Mouse (Mus musculus): ENCODE data around the gene Retsat.

The Retsat gene

GRCm38 (mm10) chr6:72597956-72598753 is at the start of gene Retsat, which contains the start of gene Elmod3:
Retsat (plus strand) TSS chr6:72598475.
Elmod3 (minus strand) TSS chr6:72598413.
- DNase-seq (ENCODE audit: low spot score in 2 of 2), result peak; percentile 63 to 80

- no peak for DNase-seq (ENCODE audit: low spot score in 2 of 2)
Observed at GRCm38 (mm10) chr6:72549041-72549580, 49.2 kb upstream of the Retsat start.

GRCm38 (mm10) chr6:72550025-72550424 is 48.2 kb upstream of the Retsat start:
- no peak for DNase-seq (ENCODE audit: low spot score in 2 of 2)

- DNase-seq (ENCODE audit: low spot score in 2 of 2), result no peak
Observed at GRCm38 (mm10) chr6:72550503-72551100, 47.7 kb upstream of the Retsat start.

GRCm38 (mm10) chr6:72552171-72553078 is 45.9 kb upstream of the Retsat start:
- peak in 1 of 2 experiments; percentile 29 for DNase-seq (ENCODE audit: low spot score in 2 of 2)

- DNase-seq (ENCODE audit: low spot score in 2 of 2), result no peak
Observed at GRCm38 (mm10) chr6:72553079-72553412, 45.2 kb upstream of the Retsat start.

GRCm38 (mm10) chr6:72560801-72561200 is 37.5 kb upstream of the Retsat start:
- no peak for DNase-seq (ENCODE audit: low spot score in 2 of 2)

GRCm38 (mm10) chr6:72562486-72562885 is 35.8 kb upstream of the Retsat start:
- no peak for DNase-seq (ENCODE audit: low spot score in 2 of 2)

GRCm38 (mm10) chr6:72562894-72563293 is 35.4 kb upstream of the Retsat start:
- no peak for DNase-seq (ENCODE audit: low spot score in 2 of 2)

GRCm38 (mm10) chr6:72565506-72565905 is 32.8 kb upstream of the Retsat start:
- DNase-seq (ENCODE audit: low spot score in 2 of 2), result no peak

- DNase-seq (ENCODE audit: low spot score in 2 of 2), result peak; percentile 86 to 94
Observed at GRCm38 (mm10) chr6:72566044-72566443, 32.2 kb upstream of the Retsat start.

- no peak for DNase-seq (ENCODE audit: low spot score in 2 of 2)
Observed at GRCm38 (mm10) chr6:72567508-72567907, 30.8 kb upstream of the Retsat start.

- no peak for DNase-seq (ENCODE audit: low spot score in 2 of 2)
Observed at GRCm38 (mm10) chr6:72568736-72569135, 29.5 kb upstream of the Retsat start.

- no peak for DNase-seq (ENCODE audit: low spot score in 2 of 2)
Observed at GRCm38 (mm10) chr6:72570644-72571397, 27.5 kb upstream of the Retsat start.

GRCm38 (mm10) chr6:72571826-72572225 is 26.4 kb upstream of the Retsat start:
- DNase-seq (ENCODE audit: low spot score in 2 of 2), result no peak

- DNase-seq (ENCODE audit: low spot score in 2 of 2), result no peak
Observed at GRCm38 (mm10) chr6:72576041-72576440, 22.2 kb upstream of the Retsat start.

- no peak for DNase-seq (ENCODE audit: low spot score in 2 of 2)
Observed at GRCm38 (mm10) chr6:72581625-72582382, 16.5 kb upstream of the Retsat start.

- no peak for DNase-seq (ENCODE audit: low spot score in 2 of 2)
Observed at GRCm38 (mm10) chr6:72583211-72583839, 14.9 kb upstream of the Retsat start.

- DNase-seq (ENCODE audit: low spot score in 2 of 2), result no peak
Observed at GRCm38 (mm10) chr6:72584154-72584553, 14.1 kb upstream of the Retsat start.

- DNase-seq (ENCODE audit: low spot score in 2 of 2), result no peak
Observed at GRCm38 (mm10) chr6:72586701-72587100, 11.6 kb upstream of the Retsat start.

Data from cerebellum, postnatal 4 days (tissue).